ENCODE assay signal across 8 mouse cellular contexts in genomic region chr7:44814952-44815553, GRCm38 (mm10). TPM values are rescaled to one million over a fixed set of nuclear protein-coding genes. Genes with fewer than 3 reads are reported as not detected.
DNase-seq lines count a peak whose midpoint lies in the region; ATAC-seq lines count a peak whose summit lies in the region.

No protein-coding gene starts in this region.

- intact Hi-C loops in left cerebral cortex, postnatal 4 days (cut with DNase I) = no loop called here
- intact Hi-C loops in left cerebral cortex, postnatal 25 days (cut with DNase I) = loop anchor here (2.0 to 5.0 kb wide), 2 partner anchors 43 to 66 kb away; partner anchors contain the start of gene Vrk3

- peak overlapping the region; percentile 87 for H3K4me2 ChIP-seq in forebrain, embryonic 14.5 days (ENCODE audit: low read length)
- H3K4me2 ChIP-seq in neural tube, embryonic 13.5 days = peak overlapping the region; percentile 69

- H3K4me3 ChIP-seq in forebrain, embryonic 14.5 days (ENCODE audit: low read depth, low read length) = peak overlapping the region; percentile 90
- peak overlapping the region; percentile 89 for H3K4me3 ChIP-seq in limb, embryonic 10.5 days
- peak overlapping the region; percentile 84 for H3K4me3 ChIP-seq in neural tube, embryonic 13.5 days

- no peaks in the 10 kb centered on the region for H3K27me3 ChIP-seq in forebrain, embryonic 14.5 days (replicated peaks; ENCODE audit: control insufficient read depth, insufficient read depth, low read length)
- no peaks in the 10 kb centered on the region for H3K27me3 ChIP-seq in limb, embryonic 10.5 days (ENCODE audit: low read depth, poor library complexity, severe bottlenecking)
- no peaks in the 10 kb centered on the region for H3K27me3 ChIP-seq in neural tube, embryonic 13.5 days

- H3K36me3 ChIP-seq in forebrain, embryonic 14.5 days (ENCODE audit: control insufficient read depth, insufficient read depth, low read length) = 0 out of 2 replicates have a peak, but pooled peaks cover 11% of the 10 kb centered on the region
- H3K36me3 ChIP-seq in limb, embryonic 10.5 days = peaks cover 56% of the 10 kb centered on the region
- peaks cover 4% of the 10 kb centered on the region; the same call in 1 of the 2 replicates for H3K36me3 ChIP-seq in neural tube, embryonic 13.5 days

- peak; percentile 29 for DNase-seq in left cerebral cortex, postnatal 4 days
- no peak for DNase-seq in left cerebral cortex, postnatal 25 days (ENCODE audit: low spot score in 2 of 2)
- DNase-seq in cerebellum, postnatal 10 days = peak; percentile 43 to 52
- no peak for DNase-seq in forebrain, embryonic 14.5 days (ENCODE audit: low spot score)
- no peak for DNase-seq in limb, embryonic 10.5 days (ENCODE audit: low spot score)
- no peak for DNase-seq in Muller cell, postnatal 12 days (ENCODE audit: inconsistent ontology term)
- no peak for DNase-seq in spleen, adult 12 weeks (ENCODE audit: low spot score)

- WGBS in forebrain, embryonic 14.5 days = 27% methylated on average over 14 of the region's 14 CpGs
- 39% methylated on average over 14 of the region's 14 CpGs for WGBS in limb, embryonic 10.5 days
- WGBS in neural tube, embryonic 13.5 days = 26% methylated on average over 14 of the region's 14 CpGs

- peak overlapping the region; percentile 48 for H3K9ac ChIP-seq in forebrain, embryonic 14.5 days (ENCODE audit: low read length)
- peak overlapping the region; percentile 57 for H3K9ac ChIP-seq in neural tube, embryonic 13.5 days

- no peak; the same call in 1 of the 2 replicates for ATAC-seq in forebrain, embryonic 14.5 days
- ATAC-seq in neural tube, embryonic 13.5 days (ENCODE audit: low read depth) = peak; percentile 20

- peaks cover 28% of the 10 kb centered on the region for H3K4me1 ChIP-seq in forebrain, embryonic 14.5 days (ENCODE audit: control insufficient read depth, insufficient read depth, low read length)
- H3K4me1 ChIP-seq in limb, embryonic 10.5 days = peaks cover 46% of the 10 kb centered on the region
- peaks cover 44% of the 10 kb centered on the region for H3K4me1 ChIP-seq in neural tube, embryonic 13.5 days (replicated peaks)

- peak overlapping the region; percentile 77; the same call in 1 of the 2 replicates for H3K27ac ChIP-seq in forebrain, embryonic 14.5 days (ENCODE audit: low read depth, low read length)
- H3K27ac ChIP-seq in limb, embryonic 10.5 days = peak overlapping the region; percentile 100
- H3K27ac ChIP-seq in neural tube, embryonic 13.5 days (replicated peaks) = peak overlapping the region; percentile 94

- H3K9me3 ChIP-seq in forebrain, embryonic 14.5 days (replicated peaks; ENCODE audit: control insufficient read depth, low read length) = no peaks in the 10 kb centered on the region
- H3K9me3 ChIP-seq in limb, embryonic 10.5 days (replicated peaks) = no peaks in the 10 kb centered on the region
- no peaks in the 10 kb centered on the region for H3K9me3 ChIP-seq in neural tube, embryonic 13.5 days

RNA-seq across cellular contexts. Expression of gene Nup62, which starts 0.8 kb away (rescaled TPM):
- total RNA-seq in left cerebral cortex, postnatal 4 days (2021) = 10 to 100 TPM; 50.3 to 51.1 TPM
- 10 to 100 TPM; 27.3 to 30.4 TPM for total RNA-seq in left cerebral cortex, postnatal 25 days (2021)
- polyA plus RNA-seq in forebrain, embryonic 14.5 days (2014; fragmentation: Nextera tagmentation; extraction: Ambion mirVana) = 40.4 and 43.6 TPM in 2 replicates
- polyA plus RNA-seq in limb, embryonic 10.5 days (2016; fragmentation: Nextera tagmentation; extraction: Ambion mirVana) = 174 and 181 TPM in 2 replicates
- polyA plus RNA-seq in neural tube, embryonic 13.5 days (2015; fragmentation: Nextera tagmentation; extraction: Ambion mirVana) = 51.0 and 53.0 TPM in 2 replicates

RNA-seq across cellular contexts. Expression of gene Il4i1, which starts 1.1 kb away (rescaled TPM):
- total RNA-seq in left cerebral cortex, postnatal 4 days (2021) = 1 to 10 TPM; 1.0 TPM
- 1 to 10 TPM; 1.9 to 2.4 TPM for total RNA-seq in left cerebral cortex, postnatal 25 days (2021)
- 1.0 and 1.2 TPM in 2 replicates for polyA plus RNA-seq in forebrain, embryonic 14.5 days (2014; fragmentation: Nextera tagmentation; extraction: Ambion mirVana)
- polyA plus RNA-seq in limb, embryonic 10.5 days (2016; fragmentation: Nextera tagmentation; extraction: Ambion mirVana) = 0.89 and 0.94 TPM in 2 replicates
- 1.1 and 2.0 TPM in 2 replicates for polyA plus RNA-seq in neural tube, embryonic 13.5 days (2015; fragmentation: Nextera tagmentation; extraction: Ambion mirVana)

RNA-seq across cellular contexts. Expression of gene Atf5, which starts 1.4 kb away (rescaled TPM):
- 10 to 100 TPM; 22.6 to 23.5 TPM for total RNA-seq in left cerebral cortex, postnatal 4 days (2021)
- total RNA-seq in left cerebral cortex, postnatal 25 days (2021) = 10 to 100 TPM; 23.3 to 25.5 TPM
- polyA plus RNA-seq in forebrain, embryonic 14.5 days (2014; fragmentation: Nextera tagmentation; extraction: Ambion mirVana) = 4.2 and 4.7 TPM in 2 replicates
- 3.1 and 3.4 TPM in 2 replicates for polyA plus RNA-seq in limb, embryonic 10.5 days (2016; fragmentation: Nextera tagmentation; extraction: Ambion mirVana)
- 4.1 and 4.8 TPM in 2 replicates for polyA plus RNA-seq in neural tube, embryonic 13.5 days (2015; fragmentation: Nextera tagmentation; extraction: Ambion mirVana)

RNA-seq across cellular contexts. Expression of gene Akt1s1, which starts 33.7 kb away (rescaled TPM):
- 10 to 100 TPM; 74.1 to 85.4 TPM for total RNA-seq in left cerebral cortex, postnatal 4 days (2021)
- 10 to 100 TPM; 78.5 to 79.1 TPM for total RNA-seq in left cerebral cortex, postnatal 25 days (2021)
- 70.4 and 75.4 TPM in 2 replicates for polyA plus RNA-seq in forebrain, embryonic 14.5 days (2014; fragmentation: Nextera tagmentation; extraction: Ambion mirVana)
- 96.4 and 99.6 TPM in 2 replicates for polyA plus RNA-seq in limb, embryonic 10.5 days (2016; fragmentation: Nextera tagmentation; extraction: Ambion mirVana)
- 89.7 and 99.0 TPM in 2 replicates for polyA plus RNA-seq in neural tube, embryonic 13.5 days (2015; fragmentation: Nextera tagmentation; extraction: Ambion mirVana)

RNA-seq across cellular contexts. Expression of gene Tbc1d17, which starts 33.8 kb away (rescaled TPM):
- total RNA-seq in left cerebral cortex, postnatal 4 days (2021) = 10 to 100 TPM; 57.1 to 68.3 TPM
- total RNA-seq in left cerebral cortex, postnatal 25 days (2021) = 10 to 100 TPM; 61.6 to 72.9 TPM
- polyA plus RNA-seq in forebrain, embryonic 14.5 days (2014; fragmentation: Nextera tagmentation; extraction: Ambion mirVana) = 79.6 and 105 TPM in 2 replicates
- 71.4 and 75.2 TPM in 2 replicates for polyA plus RNA-seq in limb, embryonic 10.5 days (2016; fragmentation: Nextera tagmentation; extraction: Ambion mirVana)
- polyA plus RNA-seq in neural tube, embryonic 13.5 days (2015; fragmentation: Nextera tagmentation; extraction: Ambion mirVana) = 94.0 and 101 TPM in 2 replicates

Comparison
In these comparisons a context has a peak if more than half of its experiments do, and no peak if none do; other contexts are left out.
1. DNase-seq: peak in left cerebral cortex, postnatal 4 days (single experiment) and cerebellum, postnatal 10 days (2 of 2); none in left cerebral cortex, postnatal 25 days (0 of 2), forebrain, embryonic 14.5 days (single experiment), limb, embryonic 10.5 days (single experiment), Muller cell, postnatal 12 days (single experiment) and spleen, adult 12 weeks (single experiment).
2. Peak in every context shown above with its lines, with median percentiles within 50 percentile points of each other: H3K27ac ChIP-seq and H3K4me3 ChIP-seq.